Mouse (Mus musculus) megakaryocyte, embryonic 14.5 days (primary cell): ENCODE results near the gene Dixdc1.

Experiments used
- FLI1 ChIP-seq: IDR thresholded peaks from 2 replicates; pipeline ENCODE4 v1.6.1; 2012; ENCODE audit warnings: low read length, inconsistent platforms, mixed read lengths
- GATA1 ChIP-seq: IDR thresholded peaks from 3 replicates; pipeline ENCODE4 v1.6.1; 2012; ENCODE audit warnings: mixed read lengths, low read length, inconsistent platforms, borderline replicate concordance

DNA sequence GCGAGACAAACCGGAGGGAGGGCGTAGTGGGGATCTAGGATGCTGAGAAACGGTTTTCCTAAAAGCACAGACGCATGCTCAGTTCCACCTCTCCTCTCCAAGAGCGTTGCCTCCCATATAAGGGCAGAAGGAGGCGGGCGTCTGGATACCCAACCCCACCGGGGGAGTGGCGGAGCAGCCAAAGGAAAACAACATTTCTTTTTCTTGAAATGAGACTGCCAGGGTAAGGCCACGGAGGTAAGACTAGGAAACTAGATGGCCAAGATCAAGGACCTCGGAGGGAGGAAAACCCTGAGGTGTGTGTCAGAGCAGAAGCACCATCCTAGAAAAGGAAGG, 41.6 kb downstream of the Dixdc1 start:
- TF ChIP-seq GATA1 (no peak), FLI1 (no peak)
